Mouse (Mus musculus) kidney, adult 11 months (tissue): ENCODE measurements around the gene Olfr384.
"Not testable (repeated sequence)": the region's sequence is repeated elsewhere in the genome, so short reads cannot be mapped to it uniquely, and the experiment has no call there.

ENCODE experiments used
- DNase-seq: peaks from one replicate; pipeline ENCODE4 v3.0.0; 2022

Olfr384 gene

DNA sequence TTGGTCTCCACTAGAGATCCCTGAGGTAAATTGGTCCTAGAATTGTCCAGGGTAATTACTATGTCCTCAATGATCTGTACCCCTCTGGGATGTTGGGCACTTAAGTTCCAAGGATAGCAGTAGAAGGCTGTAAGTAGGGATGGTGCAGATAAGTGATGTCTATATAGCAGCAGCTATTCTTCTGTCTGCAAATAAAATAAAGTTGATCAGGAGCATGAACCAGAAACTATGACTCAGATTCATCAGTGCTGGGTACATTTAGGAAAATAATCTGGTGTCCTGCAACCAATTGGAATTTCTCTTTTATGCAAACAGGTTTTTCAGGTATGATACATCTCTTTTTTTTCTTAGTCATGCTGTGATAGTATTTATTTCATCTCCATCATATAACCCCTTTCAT, at the start of gene Olfr384:
Olfr384 (plus strand) TSS at position 301 of the 400 bp plus-strand sequence.
- DNase-seq, result no peak

DNA sequence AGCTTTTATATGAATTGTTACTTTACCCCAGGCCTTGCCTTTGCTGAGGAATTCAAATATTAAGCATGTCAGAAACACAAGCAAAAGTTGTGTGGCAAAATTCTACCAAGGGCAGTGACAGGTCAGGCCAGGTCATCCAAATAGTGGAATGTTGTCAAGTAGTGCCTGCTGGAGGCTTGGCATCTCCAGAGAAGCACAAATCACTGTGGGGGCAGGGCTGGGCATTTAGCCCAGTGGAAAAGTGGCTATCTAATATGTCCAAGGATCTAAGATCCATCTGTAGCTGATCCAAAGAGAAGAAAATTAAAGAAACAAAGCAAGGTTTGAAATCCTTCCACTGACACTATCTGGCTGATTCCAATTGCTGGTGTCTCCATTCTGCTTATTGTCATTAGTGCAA, 18.5 kb upstream of the Olfr384 start:
- DNase-seq, result no peak

DNA sequence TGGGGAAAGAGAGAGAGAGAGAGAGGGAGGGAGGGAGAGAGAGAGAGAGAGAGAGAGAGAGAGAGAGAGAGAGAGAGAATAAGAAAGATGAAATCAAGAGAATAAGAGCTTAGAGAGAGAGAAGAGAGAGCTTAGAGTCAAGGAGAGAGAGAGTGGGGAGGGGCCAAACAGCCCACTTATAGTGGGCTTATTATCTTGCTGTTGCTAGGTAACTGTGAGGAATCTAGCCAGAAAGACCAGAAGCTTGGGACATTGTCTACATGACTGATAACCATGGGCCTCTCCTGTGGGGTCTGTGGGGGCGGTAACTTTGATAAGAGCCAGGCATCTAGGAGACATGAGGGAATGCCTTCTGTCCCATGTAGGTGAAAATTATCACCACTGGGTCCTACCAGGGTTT, 15.2 kb upstream of the Olfr384 start:
- not testable (repeated sequence) for DNase-seq

DNA sequence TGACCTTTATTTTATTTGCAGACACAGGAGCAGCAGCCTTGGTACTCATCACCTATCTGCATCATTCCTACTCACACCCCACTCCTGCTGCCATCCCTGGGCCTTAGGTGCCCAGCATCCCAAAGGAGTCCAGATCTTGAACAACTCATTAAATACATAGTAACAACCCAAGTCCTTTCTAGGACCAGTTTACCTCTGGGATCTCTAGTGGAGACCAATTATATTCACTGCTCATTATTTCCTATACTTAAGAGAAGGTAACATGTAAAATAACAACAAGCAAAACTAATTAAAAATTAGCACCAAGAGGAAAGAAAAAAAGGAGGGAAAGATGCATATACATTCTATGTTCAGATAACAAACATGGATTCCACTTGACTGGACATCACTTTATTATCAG, 5.5 kb upstream of the Olfr384 start, which contains the start of gene Olfr385:
Olfr385 (minus strand) TSS at position 101 of the 400 bp plus-strand sequence.
- no peak for DNase-seq
